Mouse (Mus musculus) lung, adult 2 months (tissue): ENCODE data around the gene Mgat5. TPM values are rescaled to one million over a fixed set of nuclear protein-coding genes. Genes with fewer than 3 reads are reported as not detected.

Source experiments
- DNase-seq: peaks from one replicate; pipeline ENCODE4 v3.0.0; 2022
- H3K4me1 ChIP-seq: fragments of 200-500 bp; 2 replicates; pipeline ENCODE4 v1.6.1; 2011; ENCODE audit warnings: low read length; ENCODE audit not compliant: control insufficient read depth, insufficient read depth
- H3K4me3 ChIP-seq: fragments of 200-500 bp; replicated peaks from 2 replicates; pipeline ENCODE3; 2011; ENCODE audit warnings: low read depth, mild to moderate bottlenecking, control low read depth, low read length; ENCODE audit errors: extremely low read depth
- CTCF ChIP-seq: fragments of 200-500 bp; IDR thresholded peaks from 2 replicates; pipeline ENCODE4 v1.5.1; 2011; ENCODE audit warnings: mild to moderate bottlenecking, low read length, control low read depth; ENCODE audit not compliant: insufficient read depth
- POLR2A ChIP-seq: fragments of 200-500 bp; IDR thresholded peaks from 2 replicates; pipeline ENCODE4 v1.6.1; 2011; ENCODE audit warnings: low read depth, mild to moderate bottlenecking, control low read depth, low read length, borderline replicate concordance; ENCODE audit errors: extremely low read depth
- WGBS: fragments of 180-500 bp; shearing (Covaris S2); methylation state at CpG from one replicate; pipeline ENCODE4 v1.1.7; 2018; 5-methylcytosine and 5-hydroxymethylcytosine counted together
- polyA plus RNA-seq: library from polyadenylated mRNA; depleted of rRNA; stranded (reverse); fragments of >200 nt; gene quantifications from 2 replicates; pipeline ENCODE4 v1.2.3, GENCODE M21; 2012

Gene Mgat5
- polyA plus RNA-seq, 1 experiment, result 9.0 TPM

GRCm38 (mm10) chr1:127251751-127252150 lies 46.9 kb downstream of the Mgat5 start:
- TF ChIP-seq CTCF (no peak), POLR2A (no peak)
- Histone ChIP-seq H3K4me1 (peaks cover 5% of the 10 kb centered on the region; the same call in 1 of the 2 replicates), H3K4me3 (no peak overlapping the region)
- 79% methylated on average over 7 of the region's 7 CpGs for WGBS
- DNase-seq, result no peak

- no peaks in the 10 kb centered on the region; the same call in 1 of the 2 replicates for H3K4me1 ChIP-seq
- 64% methylated on average over 8 of the region's 8 CpGs for WGBS
- no peak overlapping the region for H3K4me3 ChIP-seq
- DNase-seq, result peak; percentile 23
- TF ChIP-seq POLR2A (no peak), CTCF (no peak)
These were observed 52.2 kb downstream of the Mgat5 start for GRCm38 (mm10) chr1:127257005-127257404.

- DNase-seq, result no peak
- no peak for TF ChIP-seq CTCF
- no peak for TF ChIP-seq POLR2A
- 91% methylated on average over 4 of the region's 4 CpGs for WGBS
- no peaks in the 10 kb centered on the region; the same call in 1 of the 2 replicates for H3K4me1 ChIP-seq
- H3K4me3 ChIP-seq, result no peak overlapping the region
These were observed 54.9 kb downstream of the Mgat5 start for GRCm38 (mm10) chr1:127259669-127260068.

GRCm38 (mm10) chr1:127260969-127261368 lies 56.2 kb downstream of the Mgat5 start:
- peak; percentile 30 for DNase-seq
- WGBS, result 57% methylated on average over 6 of the region's 6 CpGs
- no peak for TF ChIP-seq POLR2A
- no peak for TF ChIP-seq CTCF
- no peaks in the 10 kb centered on the region; the same call in 1 of the 2 replicates for H3K4me1 ChIP-seq
- H3K4me3 ChIP-seq, result no peak overlapping the region

- DNase-seq, result no peak
- Histone ChIP-seq H3K4me1 (no peaks in the 10 kb centered on the region), H3K4me3 (no peak overlapping the region)
- 89% methylated on average over 13 of the region's 13 CpGs for WGBS
- no peak for TF ChIP-seq POLR2A
- TF ChIP-seq CTCF, result no peak
These were observed 57.5 kb downstream of the Mgat5 start for GRCm38 (mm10) chr1:127262170-127262837.

- no peak for DNase-seq
- TF ChIP-seq CTCF, result no peak
- no peak for TF ChIP-seq POLR2A
- WGBS, result 86% methylated on average over 5 of the region's 5 CpGs
- peaks cover 3% of the 10 kb centered on the region; the same call in 1 of the 2 replicates for H3K4me1 ChIP-seq
- no peak overlapping the region for H3K4me3 ChIP-seq
These were observed 63.2 kb downstream of the Mgat5 start for GRCm38 (mm10) chr1:127267985-127268384.

GRCm38 (mm10) chr1:127269343-127269742 lies 64.5 kb downstream of the Mgat5 start:
- no peak for TF ChIP-seq CTCF
- no peak for TF ChIP-seq POLR2A
- no peak overlapping the region for H3K4me3 ChIP-seq
- H3K4me1 ChIP-seq, result peaks cover 6% of the 10 kb centered on the region; the same call in 1 of the 2 replicates
- WGBS, result 82% methylated on average over 3 of the region's 3 CpGs
- no peak for DNase-seq

- H3K4me1 ChIP-seq, result peaks cover 6% of the 10 kb centered on the region; the same call in 1 of the 2 replicates
- no peak overlapping the region for H3K4me3 ChIP-seq
- no peak for TF ChIP-seq CTCF
- 43% methylated on average over 13 of the region's 13 CpGs for WGBS
- no peak for DNase-seq
These were observed 65.6 kb downstream of the Mgat5 start for GRCm38 (mm10) chr1:127270273-127271020.

- Histone ChIP-seq H3K4me3 (no peak overlapping the region), H3K4me1 (peaks cover 6% of the 10 kb centered on the region; the same call in 1 of the 2 replicates)
- WGBS, result 86% methylated on average over 4 of the region's 4 CpGs
- DNase-seq, result no peak
- no peak for TF ChIP-seq POLR2A
- TF ChIP-seq CTCF, result no peak
These were observed 66.3 kb downstream of the Mgat5 start for GRCm38 (mm10) chr1:127271156-127271555.

GRCm38 (mm10) chr1:127273363-127273762 lies 68.5 kb downstream of the Mgat5 start:
- Histone ChIP-seq H3K4me3 (no peak overlapping the region), H3K4me1 (peaks cover 6% of the 10 kb centered on the region; the same call in 1 of the 2 replicates)
- no peak for TF ChIP-seq POLR2A
- TF ChIP-seq CTCF, result no peak
- 61% methylated on average over 5 of the region's 5 CpGs for WGBS
- no peak for DNase-seq
